Mouse (Mus musculus) mature B cell (primary cell): Measurements from ENCODE around the gene Sf3b2.

Source experiments
- in situ Hi-C: fragments of 300-500 bp; cut with MboI; formaldehyde crosslinking; loops from 2 replicates; pipeline ENCODE4 v1.14.3; 2019

Sf3b2 gene

DNA sequence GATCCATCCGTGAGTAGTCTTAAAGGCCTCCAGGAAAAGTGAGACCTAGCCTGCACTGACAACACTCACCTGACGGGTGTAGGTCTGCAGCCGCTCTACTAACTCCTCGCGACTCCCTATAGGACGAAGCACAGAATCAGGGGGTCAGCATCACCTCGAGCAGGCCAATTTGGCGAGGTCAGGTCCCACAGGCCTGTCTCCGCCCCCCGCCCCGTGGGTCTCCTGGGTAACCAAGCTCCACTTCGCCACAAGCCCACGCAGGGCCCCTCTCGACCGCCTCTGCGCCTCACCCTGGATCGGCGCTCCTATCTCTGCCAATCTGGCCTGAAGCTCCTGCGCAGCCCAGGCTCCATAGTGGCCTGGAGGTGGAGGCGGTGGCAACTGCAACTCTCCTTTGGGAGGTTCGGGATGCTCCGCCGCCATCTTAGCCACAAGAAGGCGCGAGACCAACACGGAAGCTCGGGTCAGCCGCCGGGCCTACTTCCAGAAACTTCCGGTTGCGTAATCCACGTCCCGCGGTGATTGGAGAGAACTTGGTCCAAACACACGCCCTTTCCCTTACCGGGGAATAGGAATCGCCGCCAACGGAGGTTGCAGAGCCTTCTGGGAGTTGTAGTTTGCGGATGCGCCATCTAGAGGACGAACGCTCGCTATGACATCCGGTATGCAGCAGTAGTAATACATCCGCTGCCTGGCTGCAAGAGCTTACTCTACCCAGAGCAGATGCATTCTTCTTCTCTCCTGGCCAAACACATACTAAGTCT, at the start of gene Sf3b2:
TSS of gene Sf3b2 (minus strand) at position 484 of the 764 bp plus-strand sequence.
- in situ Hi-C loops = no loop called here

DNA sequence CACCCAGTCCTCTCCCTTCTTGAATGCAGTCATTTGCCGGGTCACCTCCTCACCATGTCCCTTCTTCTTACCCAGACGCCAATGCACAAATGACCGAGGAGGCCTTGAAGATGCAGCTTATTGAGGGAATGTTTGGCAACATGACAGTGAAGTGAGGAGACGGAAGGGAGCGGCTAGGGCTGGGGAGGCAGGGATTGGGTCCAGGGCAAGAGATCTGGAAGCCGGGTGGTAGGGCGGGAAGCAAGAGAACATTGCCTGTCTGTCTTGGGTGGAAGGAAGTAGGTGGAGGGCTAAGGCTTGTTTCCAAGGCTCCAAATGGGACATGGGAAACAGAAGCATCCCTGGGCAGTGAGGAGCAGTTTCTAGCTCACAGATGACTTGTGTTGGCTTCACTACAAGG, 46.1 kb upstream of the Sf3b2 start:
- in situ Hi-C loops = no loop called here

GRCm38 (mm10) chr19:5337975-5338374, 42.7 kb upstream of the Sf3b2 start:
- in situ Hi-C loops = no loop called here

GRCm38 (mm10) chr19:5335441-5335840, 40.2 kb upstream of the Sf3b2 start, which contains the start of gene Catsper1:
TSS of gene Catsper1 (plus strand) at chr19:5335741.
- in situ Hi-C loops = no loop called here

GRCm38 (mm10) chr19:5334741-5335140, 39.5 kb upstream of the Sf3b2 start:
- in situ Hi-C loops = no loop called here

GRCm38 (mm10) chr19:5327970-5328369, 32.7 kb upstream of the Sf3b2 start:
- in situ Hi-C loops = no loop called here

- in situ Hi-C loops = no loop called here
Measured at GRCm38 (mm10) chr19:5323801-5324200, 28.5 kb upstream of the Sf3b2 start.

DNA sequence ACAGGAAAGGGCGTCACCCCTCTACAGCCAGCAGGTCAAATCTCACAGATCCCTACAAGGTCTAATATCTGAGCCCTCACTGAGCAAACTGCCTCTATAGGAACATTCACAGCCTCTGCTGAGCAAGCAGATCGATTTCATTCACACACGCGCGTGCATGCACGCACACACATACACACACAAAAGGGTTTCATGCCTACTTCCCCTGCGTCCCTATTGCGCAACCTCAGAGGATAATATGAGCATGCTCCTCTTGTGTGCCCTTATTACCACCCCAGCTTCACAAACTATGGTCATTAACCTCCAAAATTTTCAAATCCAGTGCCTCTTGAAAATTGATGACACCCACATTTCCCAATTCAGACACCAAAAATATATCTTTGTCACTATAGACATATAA, 17.9 kb upstream of the Sf3b2 start:
- in situ Hi-C loops = no loop called here

- in situ Hi-C loops = no loop called here
Measured at GRCm38 (mm10) chr19:5309025-5309424, 13.8 kb upstream of the Sf3b2 start.

- in situ Hi-C loops = no loop called here
Measured at GRCm38 (mm10) chr19:5306968-5307734, 11.9 kb upstream of the Sf3b2 start.

- in situ Hi-C loops = no loop called here
Measured at GRCm38 (mm10) chr19:5306279-5306678, 11.0 kb upstream of the Sf3b2 start.

DNA sequence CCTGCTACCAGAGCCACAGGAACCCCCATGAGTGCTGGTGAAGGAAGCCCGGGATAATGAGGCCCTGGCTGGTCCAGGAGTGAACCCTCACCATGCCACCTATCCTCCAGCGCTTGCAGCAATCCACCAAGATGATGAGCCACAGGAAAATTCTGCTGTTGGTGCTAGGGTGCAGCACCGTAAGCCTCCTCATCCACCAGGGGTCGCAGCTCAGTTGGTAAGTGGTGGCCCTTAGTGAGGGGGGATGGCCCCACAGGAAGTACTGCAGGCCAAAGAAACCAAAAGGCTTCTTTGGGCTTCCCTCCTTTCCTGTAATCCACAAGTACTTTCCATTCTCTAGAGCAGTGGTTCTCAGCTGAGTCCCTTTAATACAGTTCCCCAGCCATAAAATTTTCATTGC, 7.2 kb upstream of the Sf3b2 start:
- in situ Hi-C loops = no loop called here

- in situ Hi-C loops = no loop called here
Measured at GRCm38 (mm10) chr19:5300588-5300987, 5.3 kb upstream of the Sf3b2 start.

DNA sequence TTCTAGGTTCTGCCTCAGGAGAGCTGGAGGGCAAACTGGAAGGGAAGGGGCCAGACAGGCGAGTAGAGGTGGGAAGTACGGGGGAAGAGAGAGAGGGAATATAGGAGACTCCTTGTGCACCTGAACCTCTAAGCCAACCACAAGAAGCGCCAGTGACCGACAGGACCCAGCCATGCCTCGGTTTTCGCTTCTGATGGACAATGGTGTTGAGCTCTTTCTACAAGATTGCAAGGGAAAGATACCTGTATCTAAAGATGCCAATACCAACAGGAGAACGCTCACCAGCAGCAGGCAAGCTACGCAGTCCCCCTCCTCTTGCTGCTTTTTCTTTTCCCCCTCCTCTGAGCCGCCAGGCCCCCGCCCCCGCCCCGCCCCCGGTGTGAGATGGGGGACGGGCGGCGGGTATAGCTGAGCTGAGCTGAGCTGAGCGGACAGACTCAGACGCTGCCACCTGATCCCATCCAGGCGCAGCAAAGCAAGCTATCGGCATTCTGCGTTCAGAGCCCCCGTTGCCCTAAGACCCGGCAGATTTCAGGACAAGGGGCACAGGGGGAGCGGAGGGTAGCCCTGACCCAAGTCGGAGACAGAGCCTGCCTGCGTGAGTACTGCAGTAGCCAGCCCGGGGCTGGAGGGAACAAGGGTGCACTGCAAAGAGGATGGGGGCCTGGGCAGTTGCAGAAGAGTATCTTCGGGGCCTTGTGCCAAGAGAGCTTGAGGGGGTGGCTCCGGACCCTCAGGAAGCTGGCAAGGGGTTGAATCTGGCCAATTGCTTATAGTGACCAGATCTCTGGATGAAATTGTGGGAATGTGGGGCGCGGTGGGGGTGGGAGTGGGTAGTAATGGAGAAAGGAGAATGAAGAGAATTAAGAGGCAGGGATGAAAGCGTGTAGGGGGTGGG, 2.9 kb upstream of the Sf3b2 start, which contains the start of gene Gal3st3:
TSS of gene Gal3st3 (plus strand) at position 429 of the 898 bp plus-strand sequence.
- in situ Hi-C loops = no loop called here

DNA sequence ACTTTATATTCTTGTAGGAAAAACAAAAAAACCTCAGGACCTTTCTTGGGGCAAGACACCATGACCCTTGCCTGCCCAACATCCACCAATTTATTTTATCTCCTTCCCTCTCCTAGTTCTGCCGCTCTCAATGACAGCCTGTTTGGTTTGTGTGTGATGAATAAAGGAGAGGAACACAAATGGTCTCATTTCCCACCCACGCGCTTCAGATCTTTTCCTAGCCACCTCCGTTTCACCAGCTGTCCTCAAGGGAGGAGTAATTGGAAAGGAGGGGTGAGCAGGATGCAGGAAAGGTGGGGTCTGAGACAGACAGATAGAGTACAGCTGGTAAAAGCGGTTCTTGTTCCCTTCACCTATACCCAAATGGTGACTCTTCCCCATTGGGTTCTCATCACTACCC, 1.4 kb upstream of the Sf3b2 start:
- in situ Hi-C loops = no loop called here

DNA sequence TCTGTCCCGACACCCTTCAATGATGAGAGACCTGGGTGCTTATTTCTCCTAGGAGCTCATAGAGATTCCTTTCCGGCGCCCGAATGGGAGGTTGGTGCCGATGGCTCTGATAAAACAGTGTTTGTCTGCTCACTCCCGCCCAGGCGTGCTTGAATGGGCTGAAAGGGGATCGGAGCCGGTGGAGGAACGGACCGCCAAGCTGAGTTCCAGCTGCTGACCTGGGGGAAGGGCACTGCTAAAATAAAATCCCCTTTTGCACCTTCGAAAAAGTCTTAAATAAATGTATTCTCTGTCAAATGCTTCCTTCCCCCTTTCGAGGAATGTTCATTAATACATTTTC, 451 bp upstream of the Sf3b2 start:
- in situ Hi-C loops = no loop called here

DNA sequence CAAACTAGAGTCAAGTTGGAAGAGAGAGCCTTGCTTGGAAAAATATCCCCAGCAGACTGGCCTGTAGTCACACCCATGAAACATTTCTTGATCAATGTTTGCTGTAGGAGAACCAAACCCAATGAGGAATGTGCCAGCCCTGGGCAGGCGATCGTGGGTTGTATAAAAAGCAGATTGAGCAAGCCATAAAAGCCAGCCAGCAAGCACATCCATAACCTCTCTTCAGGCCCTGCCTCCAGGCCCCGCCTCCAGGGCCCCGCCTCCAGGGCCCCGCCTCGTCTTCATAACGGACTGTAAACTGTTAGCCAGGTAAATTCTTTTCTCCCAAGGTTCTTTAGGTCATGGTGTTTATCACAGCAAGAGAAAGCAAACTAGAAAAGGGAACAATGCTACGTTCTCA, 16.9 kb downstream of the Sf3b2 start:
- in situ Hi-C loops = no loop called here

GRCm38 (mm10) chr19:5277140-5277539, 18.1 kb downstream of the Sf3b2 start:
- in situ Hi-C loops = no loop called here

- in situ Hi-C loops = no loop called here
Measured at GRCm38 (mm10) chr19:5276531-5276930, 18.7 kb downstream of the Sf3b2 start.

DNA sequence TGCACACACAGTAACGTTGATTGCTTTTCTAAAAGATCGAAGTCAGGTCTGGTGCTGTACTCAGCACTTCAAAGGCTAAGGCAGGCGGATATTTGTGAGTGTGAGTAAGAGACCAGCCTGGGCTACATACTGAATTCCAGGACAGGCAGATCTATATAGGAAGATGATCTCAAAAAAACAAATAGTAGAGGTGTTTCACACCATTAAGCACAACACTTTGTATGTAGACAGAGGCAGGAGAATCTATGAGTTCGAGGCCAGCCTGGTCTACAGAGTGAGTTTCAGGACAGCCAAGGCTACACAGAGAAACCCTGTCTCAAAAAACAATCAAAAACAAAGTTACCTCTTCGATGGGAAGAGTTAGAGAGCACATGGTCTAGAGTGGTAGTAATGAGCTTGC, 19.5 kb downstream of the Sf3b2 start:
- in situ Hi-C loops = no loop called here

GRCm38 (mm10) chr19:5274641-5275040, 20.6 kb downstream of the Sf3b2 start:
- in situ Hi-C loops = no loop called here

GRCm38 (mm10) chr19:5273916-5274315, 21.3 kb downstream of the Sf3b2 start:
- in situ Hi-C loops = no loop called here
